Mouse (Mus musculus) embryonic facial prominence, embryonic 13.5 days (tissue): ENCODE measurements around the gene Cib3. TPM values are rescaled to one million over a fixed set of nuclear protein-coding genes. Genes with fewer than 3 reads are reported as not detected.

Experiments
- ATAC-seq: fragments of 200-750 bp; cut with Nextera tagmentation; 2 replicates; pipeline ENCODE4 v1.8.0; 2017; ENCODE audit warnings: low read depth; ENCODE audit not compliant: insufficient number of reproducible peaks, insufficient read depth, low FRiP score, low TSS enrichment
- H3K27ac ChIP-seq: fragments of 300-500 bp; sonication (generic); 2 replicates; pipeline ENCODE4 v1.5.1; 2015; ENCODE audit warnings: moderate library complexity, mild to moderate bottlenecking, inconsistent platforms
- H3K27me3 ChIP-seq: fragments of 300-500 bp; sonication (generic); 2 replicates; pipeline ENCODE4 v1.6.1; 2015; ENCODE audit warnings: mild to moderate bottlenecking, inconsistent platforms
- H3K36me3 ChIP-seq: fragments of 300-500 bp; sonication (generic); 2 replicates; pipeline ENCODE4 v1.6.1; 2015; ENCODE audit warnings: mild to moderate bottlenecking, inconsistent platforms
- H3K4me1 ChIP-seq: fragments of 300-500 bp; sonication (generic); 2 replicates; pipeline ENCODE4 v1.6.1; 2015; ENCODE audit warnings: inconsistent platforms
- H3K4me2 ChIP-seq: fragments of 300-500 bp; sonication (generic); 2 replicates; pipeline ENCODE4 v1.6.1; 2015; ENCODE audit warnings: moderate library complexity, mild to moderate bottlenecking, inconsistent platforms
- H3K4me3 ChIP-seq: fragments of 300-500 bp; sonication (generic); 2 replicates; pipeline ENCODE4 v1.5.1; 2015; ENCODE audit warnings: mild to moderate bottlenecking, inconsistent platforms
- H3K9ac ChIP-seq: fragments of 300-500 bp; sonication (generic); 2 replicates; pipeline ENCODE4 v1.6.1; 2015; ENCODE audit warnings: mild to moderate bottlenecking, inconsistent platforms
- H3K9me3 ChIP-seq: fragments of 300-500 bp; sonication (generic); 2 replicates; pipeline ENCODE4 v1.6.1; 2016; ENCODE audit warnings: inconsistent platforms
- WGBS: fragments of 180-500 bp; shearing (Covaris S2); methylation state at CpG from one replicate; pipeline ENCODE4 v1.1.7; 2015; ENCODE audit warnings: mixed read lengths; 5-methylcytosine and 5-hydroxymethylcytosine counted together
- polyA plus RNA-seq: library from polyadenylated mRNA; unstranded; fragments of >200 nt; fragmentation: Nextera tagmentation; extraction: Ambion mirVana; gene quantifications from 2 replicates; pipeline ENCODE4 v1.2.1, GENCODE M21; 2015

The Cib3 gene
- polyA plus RNA-seq, 1 experiment from 2014 or later = not detected

DNA sequence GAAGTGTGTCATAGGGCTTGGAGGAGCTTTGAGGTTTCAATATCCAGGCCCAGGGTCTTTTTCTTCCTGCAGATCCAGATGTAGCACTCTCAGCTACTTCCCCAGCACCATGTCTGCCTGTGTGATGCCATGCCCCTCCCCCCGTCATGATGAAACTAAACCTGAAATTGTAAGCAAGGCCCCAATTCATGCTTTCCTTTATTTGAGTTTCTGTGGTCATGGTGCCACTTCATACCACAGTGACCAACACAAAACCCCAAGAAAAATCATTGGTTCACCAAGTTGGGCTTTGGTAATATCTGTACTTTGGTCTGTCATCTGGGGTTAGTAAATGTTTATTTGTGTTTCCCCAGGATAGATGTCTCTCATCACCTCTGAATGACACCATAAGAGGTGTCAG lies 4.1 kb downstream of the Cib3 start:
- Histone ChIP-seq H3K27ac (no peak overlapping the region), H3K9ac (no peak overlapping the region), H3K27me3 (no peaks in the 10 kb centered on the region; the same call in 1 of the 2 replicates), H3K4me1 (no peaks in the 10 kb centered on the region), H3K9me3 (peaks cover 6% of the 10 kb centered on the region; the same call in 1 of the 2 replicates), H3K36me3 (no peaks in the 10 kb centered on the region), H3K4me2 (no peak overlapping the region), H3K4me3 (no peak overlapping the region)
- ATAC-seq = no peak
- WGBS = 77% methylated on average over 1 of the region's 1 CpGs

GRCm38 (mm10) chr8:72197997-72198396 lies 14.6 kb downstream of the Cib3 start:
- H3K4me3 ChIP-seq = no peak overlapping the region
- H3K4me2 ChIP-seq = no peak overlapping the region
- no peaks in the 10 kb centered on the region for H3K27me3 ChIP-seq
- no peak overlapping the region for H3K27ac ChIP-seq
- 62% methylated on average over 8 of the region's 8 CpGs for WGBS
- no peaks in the 10 kb centered on the region for H3K4me1 ChIP-seq
- peaks cover 15% of the 10 kb centered on the region for H3K9me3 ChIP-seq
- ATAC-seq = no peak
- H3K36me3 ChIP-seq = no peaks in the 10 kb centered on the region
- H3K9ac ChIP-seq = no peak overlapping the region

DNA sequence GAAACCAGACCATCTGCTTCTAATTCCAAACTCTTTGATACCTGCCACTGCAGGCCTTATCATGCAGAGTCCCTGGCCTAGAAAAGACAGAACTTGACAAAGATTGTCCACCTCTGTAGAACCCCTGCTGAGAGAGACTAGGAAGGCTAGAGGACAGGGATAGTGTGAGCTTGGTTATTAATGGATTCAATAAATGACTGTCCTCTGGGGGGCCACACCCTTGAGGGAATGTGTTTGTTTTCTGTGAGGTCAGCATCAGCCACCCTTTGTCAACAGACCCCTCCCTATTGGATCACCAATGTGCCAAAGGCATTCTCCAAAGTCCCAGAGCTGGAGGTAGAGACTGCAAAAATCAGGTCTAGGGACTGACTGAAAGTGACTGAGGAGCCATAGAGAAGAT lies 20.6 kb downstream of the Cib3 start:
- Histone ChIP-seq H3K4me1 (no peaks in the 10 kb centered on the region), H3K27me3 (no peaks in the 10 kb centered on the region), H3K4me2 (no peak overlapping the region), H3K27ac (no peak overlapping the region), H3K4me3 (no peak overlapping the region), H3K9ac (no peak overlapping the region), H3K9me3 (no peaks in the 10 kb centered on the region), H3K36me3 (no peaks in the 10 kb centered on the region)
- ATAC-seq = no peak

DNA sequence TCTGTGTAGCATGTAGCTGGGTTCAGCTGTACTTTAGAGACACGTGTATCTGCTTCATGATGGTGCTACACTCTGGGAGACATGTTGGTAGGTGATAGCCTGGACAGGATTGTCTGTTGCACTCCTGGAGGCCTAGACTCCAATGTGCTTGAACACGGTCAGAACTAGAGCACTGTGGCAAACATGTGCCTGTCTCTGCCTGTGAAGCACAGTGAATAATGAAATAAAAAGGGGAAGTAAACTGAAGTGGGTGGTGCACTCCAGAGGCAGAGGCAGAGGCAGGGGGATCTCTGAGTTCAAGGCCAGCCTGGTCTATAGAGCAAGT lies 22.5 kb downstream of the Cib3 start:
- Histone ChIP-seq H3K27ac (no peak overlapping the region), H3K4me2 (no peak overlapping the region), H3K27me3 (no peaks in the 10 kb centered on the region), H3K9me3 (no peaks in the 10 kb centered on the region), H3K4me3 (no peak overlapping the region), H3K4me1 (no peaks in the 10 kb centered on the region), H3K9ac (no peak overlapping the region), H3K36me3 (no peaks in the 10 kb centered on the region)
- WGBS = 85% methylated on average over 2 of the region's 2 CpGs
- ATAC-seq = no peak

- Histone ChIP-seq H3K27me3 (no peaks in the 10 kb centered on the region), H3K4me2 (no peak within 1 kb of the TSS), H3K36me3 (no peaks in the 10 kb centered on the region), H3K27ac (no peak within 1 kb of the TSS), H3K4me1 (no peaks in the 10 kb centered on the region), H3K9ac (no peak within 1 kb of the TSS), H3K4me3 (no peak within 1 kb of the TSS), H3K9me3 (no peaks in the 10 kb centered on the region)
- 66% methylated on average over 12 of the region's 12 CpGs for WGBS
- ATAC-seq = no peak
These were observed 23.0 kb downstream of the Cib3 start, which contains the start of gene Hsh2d for GRCm38 (mm10) chr8:72189417-72190214. Gene Hsh2d, plus strand, starts transcription at chr8:72189638.

DNA sequence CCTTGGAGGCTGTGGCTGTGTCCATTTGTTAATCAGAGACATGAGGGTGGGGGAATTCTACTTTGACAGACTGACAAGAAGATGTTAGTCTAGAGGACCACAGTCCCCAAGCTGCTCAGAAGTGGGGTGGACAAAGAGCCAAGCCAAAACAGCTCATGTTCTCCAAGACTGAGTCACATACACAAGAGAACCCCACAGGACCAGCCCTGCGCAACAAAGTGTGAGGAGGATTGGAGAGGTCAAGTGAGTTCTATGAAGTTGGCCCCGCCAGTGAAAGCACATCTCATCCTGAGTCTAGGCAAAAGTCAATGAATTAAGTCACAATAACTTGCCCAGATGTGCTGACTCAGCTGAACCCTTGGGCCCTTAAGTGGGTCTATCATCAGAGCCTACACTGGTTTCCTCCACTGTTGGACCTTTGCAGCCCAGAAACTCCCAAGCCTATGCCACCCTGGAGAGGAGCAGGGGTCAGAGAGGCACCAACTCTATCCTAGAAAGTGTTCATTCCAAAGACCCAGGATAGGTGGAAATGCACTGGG lies 24.8 kb downstream of the Cib3 start:
- no peaks in the 10 kb centered on the region for H3K9me3 ChIP-seq
- no peaks in the 10 kb centered on the region for H3K36me3 ChIP-seq
- no peaks in the 10 kb centered on the region for H3K27me3 ChIP-seq
- no peak overlapping the region for H3K4me2 ChIP-seq
- no peaks in the 10 kb centered on the region for H3K4me1 ChIP-seq
- no peak for ATAC-seq
- no peak overlapping the region for H3K27ac ChIP-seq
- no peak overlapping the region for H3K4me3 ChIP-seq
- 91% methylated on average over 2 of the region's 2 CpGs for WGBS
- no peak overlapping the region for H3K9ac ChIP-seq

DNA sequence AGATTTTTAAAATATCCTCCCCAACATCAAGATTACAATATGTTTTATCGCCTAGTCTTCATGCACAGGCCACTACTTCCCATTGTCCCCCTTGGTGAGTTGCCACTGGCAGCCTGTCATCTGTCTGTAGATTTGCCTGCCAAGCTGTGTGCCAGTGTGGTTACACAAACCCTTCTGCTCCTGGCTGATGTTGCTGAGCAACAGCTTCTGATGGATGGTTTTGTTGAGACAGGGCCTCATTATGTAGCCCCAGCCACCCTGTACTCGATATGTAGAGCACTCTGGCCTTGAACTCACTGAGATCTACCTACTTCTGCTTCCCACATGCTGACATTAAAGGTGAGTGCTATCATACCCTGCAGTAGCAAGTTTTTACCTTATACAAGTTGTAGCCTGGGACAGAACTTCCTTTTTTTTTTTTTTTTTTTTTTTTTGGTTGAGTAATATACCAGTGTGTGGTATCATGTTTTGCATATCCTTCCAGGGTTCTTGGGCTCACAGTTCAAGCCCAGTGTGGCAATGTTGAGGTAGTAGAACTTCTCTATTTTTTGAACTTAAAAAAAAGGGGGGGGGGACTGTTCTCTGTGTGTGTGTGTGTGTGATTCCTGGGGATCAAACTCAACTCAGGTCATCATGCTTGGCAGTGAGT lies 29.0 kb downstream of the Cib3 start:
- Histone ChIP-seq H3K27me3 (no peaks in the 10 kb centered on the region), H3K4me3 (no peak overlapping the region), H3K9ac (no peak overlapping the region), H3K27ac (no peak overlapping the region), H3K36me3 (peaks cover 31% of the 10 kb centered on the region), H3K4me1 (no peaks in the 10 kb centered on the region), H3K4me2 (no peak overlapping the region), H3K9me3 (no peaks in the 10 kb centered on the region)
- no peak for ATAC-seq
- WGBS = 92% methylated on average over 2 of the region's 2 CpGs

GRCm38 (mm10) chr8:72177346-72177925 lies 35.2 kb downstream of the Cib3 start:
- H3K36me3 ChIP-seq = peaks cover 92% of the 10 kb centered on the region
- no peaks in the 10 kb centered on the region for H3K9me3 ChIP-seq
- no peak for ATAC-seq
- H3K4me1 ChIP-seq = no peaks in the 10 kb centered on the region
- 63% methylated on average over 5 of the region's 5 CpGs for WGBS
- H3K27me3 ChIP-seq = no peaks in the 10 kb centered on the region
- H3K9ac ChIP-seq = no peak overlapping the region
- H3K4me2 ChIP-seq = no peak overlapping the region
- no peak overlapping the region for H3K27ac ChIP-seq
- no peak overlapping the region for H3K4me3 ChIP-seq

- no peak overlapping the region for H3K27ac ChIP-seq
- H3K36me3 ChIP-seq = peaks cover 80% of the 10 kb centered on the region
- no peaks in the 10 kb centered on the region for H3K9me3 ChIP-seq
- no peak overlapping the region for H3K4me2 ChIP-seq
- no peaks in the 10 kb centered on the region for H3K4me1 ChIP-seq
- no peak overlapping the region for H3K4me3 ChIP-seq
- H3K27me3 ChIP-seq = no peaks in the 10 kb centered on the region
- no peak overlapping the region for H3K9ac ChIP-seq
- 87% methylated on average over 3 of the region's 3 CpGs for WGBS
- ATAC-seq = no peak
These were observed 42.9 kb downstream of the Cib3 start for GRCm38 (mm10) chr8:72169681-72170249.

- ATAC-seq = no peak
- Histone ChIP-seq H3K27me3 (no peaks in the 10 kb centered on the region), H3K4me3 (no peak overlapping the region), H3K4me2 (no peak overlapping the region), H3K9ac (no peak overlapping the region), H3K36me3 (peaks cover 80% of the 10 kb centered on the region), H3K9me3 (no peaks in the 10 kb centered on the region), H3K27ac (no peak overlapping the region), H3K4me1 (no peaks in the 10 kb centered on the region)
- 85% methylated on average over 3 of the region's 3 CpGs for WGBS
These were observed 43.5 kb downstream of the Cib3 start for GRCm38 (mm10) chr8:72169098-72169668.

- H3K27me3 ChIP-seq = no peaks in the 10 kb centered on the region
- peak overlapping the region; percentile 71; the same call in 1 of the 2 replicates for H3K4me2 ChIP-seq
- no peak overlapping the region for H3K27ac ChIP-seq
- no peak for ATAC-seq
- H3K9ac ChIP-seq = no peak overlapping the region
- H3K36me3 ChIP-seq = peaks cover 25% of the 10 kb centered on the region
- H3K9me3 ChIP-seq = no peaks in the 10 kb centered on the region
- H3K4me3 ChIP-seq = no peak overlapping the region
- H3K4me1 ChIP-seq = peaks cover 18% of the 10 kb centered on the region
These were observed 49.8 kb downstream of the Cib3 start for GRCm38 (mm10) chr8:72162821-72163220.
